Mouse (Mus musculus) lung, adult 2 months (tissue): Measurements from ENCODE around the gene Sec24a. TPM values are rescaled to one million over a fixed set of nuclear protein-coding genes. Genes with fewer than 3 reads are reported as not detected.

Experiments
- DNase-seq: peaks from one replicate; pipeline ENCODE4 v3.0.0; 2022
- H3K4me1 ChIP-seq: fragments of 200-500 bp; 2 replicates; pipeline ENCODE4 v1.6.1; 2011; ENCODE audit warnings: low read length; ENCODE audit not compliant: control insufficient read depth, insufficient read depth
- H3K4me3 ChIP-seq: fragments of 200-500 bp; replicated peaks from 2 replicates; pipeline ENCODE3; 2011; ENCODE audit warnings: low read depth, mild to moderate bottlenecking, control low read depth, low read length; ENCODE audit errors: extremely low read depth
- CTCF ChIP-seq: fragments of 200-500 bp; IDR thresholded peaks from 2 replicates; pipeline ENCODE4 v1.5.1; 2011; ENCODE audit warnings: mild to moderate bottlenecking, low read length, control low read depth; ENCODE audit not compliant: insufficient read depth
- POLR2A ChIP-seq: fragments of 200-500 bp; IDR thresholded peaks from 2 replicates; pipeline ENCODE4 v1.6.1; 2011; ENCODE audit warnings: low read depth, mild to moderate bottlenecking, control low read depth, low read length, borderline replicate concordance; ENCODE audit errors: extremely low read depth
- WGBS: fragments of 180-500 bp; shearing (Covaris S2); methylation state at CpG from one replicate; pipeline ENCODE4 v1.1.7; 2018; 5-methylcytosine and 5-hydroxymethylcytosine counted together
- polyA plus RNA-seq: library from polyadenylated mRNA; depleted of rRNA; stranded (reverse); fragments of >200 nt; gene quantifications from 2 replicates; pipeline ENCODE4 v1.2.3, GENCODE M21; 2012; rRNA removed

Sec24a gene
- polyA plus RNA-seq, 1 experiment: 11.9 TPM

DNA sequence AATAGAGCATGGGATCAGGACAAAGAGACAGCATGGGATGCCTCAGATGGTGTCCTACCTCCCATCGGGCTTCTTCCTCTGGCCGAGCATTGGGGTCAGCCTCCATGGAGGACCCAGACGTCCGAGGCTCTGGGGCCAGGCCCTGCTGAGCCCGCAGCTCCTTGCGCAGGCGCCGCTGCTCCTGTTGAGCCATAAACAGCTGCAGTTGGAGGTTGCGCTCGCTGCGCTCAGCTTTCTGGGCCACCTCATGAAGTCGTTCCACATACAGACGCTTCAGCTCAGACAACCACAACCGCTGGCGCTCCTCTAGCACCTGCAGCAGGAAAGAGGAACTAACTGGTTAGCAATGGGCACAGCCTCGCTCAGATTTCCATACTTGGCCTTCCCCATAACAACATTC is 119.2 kb downstream of the Sec24a start:
- DNase-seq: no peak
- Histone ChIP-seq H3K4me3 (no peak overlapping the region), H3K4me1 (peaks cover 24% of the 10 kb centered on the region)
- TF ChIP-seq POLR2A: no peak
- TF ChIP-seq CTCF: no peak
- 67% methylated on average over 16 of the region's 16 CpGs for WGBS

DNA sequence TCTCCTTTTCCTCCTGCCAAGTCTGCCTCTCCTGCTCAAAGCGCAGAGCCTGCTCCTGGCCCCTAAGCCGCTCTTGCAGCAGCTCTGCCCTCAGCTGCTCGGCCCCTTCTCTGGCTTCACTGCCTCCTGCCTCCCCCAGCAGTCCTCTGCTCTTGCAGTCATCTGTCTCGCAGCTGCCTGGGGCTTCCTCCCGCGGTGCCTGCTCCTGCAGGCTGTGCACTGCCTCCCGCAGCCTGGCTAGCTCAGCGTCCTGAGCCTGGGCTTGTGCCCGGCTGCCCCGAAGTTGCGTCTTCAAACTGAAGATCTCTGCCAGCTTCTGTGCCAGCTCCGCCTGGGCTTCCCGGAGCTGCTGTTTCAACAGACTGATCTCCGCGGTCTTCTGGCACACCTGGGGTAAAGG is 119.7 kb downstream of the Sec24a start:
- TF ChIP-seq POLR2A (no peak), CTCF (no peak)
- H3K4me1 ChIP-seq: peaks cover 24% of the 10 kb centered on the region
- DNase-seq: no peak
- 42% methylated on average over 15 of the region's 15 CpGs for WGBS
- no peak overlapping the region for H3K4me3 ChIP-seq

DNA sequence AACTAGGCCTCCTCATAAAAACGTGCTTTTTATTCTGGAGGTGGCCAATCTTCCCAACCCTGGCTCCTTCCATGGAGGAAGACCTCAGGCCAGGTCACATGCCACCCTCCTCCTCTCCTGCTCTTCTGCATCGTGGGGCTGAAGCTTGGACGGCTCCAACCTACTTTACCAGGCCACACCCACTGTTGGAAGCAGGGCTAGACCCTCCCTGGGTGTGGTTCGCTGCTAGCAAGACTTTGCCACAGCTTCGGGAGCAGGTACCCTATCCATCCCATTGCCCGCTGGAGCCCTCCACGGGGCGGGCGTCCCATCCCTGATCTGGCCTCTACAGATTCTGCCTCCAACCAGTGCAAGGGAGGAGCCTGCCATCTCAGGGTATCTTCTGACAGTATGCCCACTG is 120.2 kb downstream of the Sec24a start:
- 37% methylated on average over 9 of the region's 9 CpGs for WGBS

More for the DNA sequence above, 120.2 kb downstream of the Sec24a start:
- Histone ChIP-seq H3K4me3 (no peak overlapping the region), H3K4me1 (peaks cover 24% of the 10 kb centered on the region)
- TF ChIP-seq CTCF (no peak), POLR2A (no peak)
- DNase-seq: no peak

Other genes with a start within 250 kb of the Sec24a start
- gene Phykpl, start 178.9 kb downstream of the Sec24a start, polyA plus RNA-seq: 19.8 and 25.4 TPM in 2 replicates
- gene Hnrnpab, start 156.8 kb downstream of the Sec24a start, polyA plus RNA-seq: 174 and 289 TPM in 2 replicates
- 22.6 and 33.3 TPM in 2 replicates for gene Nhp2, start 143.9 kb downstream of the Sec24a start, polyA plus RNA-seq
- 64.9 and 65.8 TPM in 2 replicates for gene Rmnd5b, start 127.7 kb downstream of the Sec24a start, polyA plus RNA-seq
- gene N4bp3, start 112.8 kb downstream of the Sec24a start, polyA plus RNA-seq: 43.7 and 45.9 TPM in 2 replicates
- 9.1 and 13.2 TPM in 2 replicates for gene D930048N14Rik, start 112.7 kb downstream of the Sec24a start, polyA plus RNA-seq
- 6.9 and 8.3 TPM in 2 replicates for gene 0610009B22Rik, start 74.8 kb downstream of the Sec24a start, polyA plus RNA-seq
- gene Sar1b, start 53 bp upstream of the Sec24a start, polyA plus RNA-seq: 13.1 and 24.9 TPM in 2 replicates
- gene Jade2, start 94.0 kb upstream of the Sec24a start, polyA plus RNA-seq: 23.6 and 33.3 TPM in 2 replicates
- gene Cdkn2aipnl, start 204.0 kb upstream of the Sec24a start, polyA plus RNA-seq: 18.7 and 19.7 TPM in 2 replicates
- gene Ube2b, start 237.1 kb upstream of the Sec24a start, polyA plus RNA-seq: 39.2 and 48.8 TPM in 2 replicates
- 1.4 and 2.4 TPM in 2 replicates for gene Cdkl3, start 240.6 kb upstream of the Sec24a start, polyA plus RNA-seq